Mouse (Mus musculus): ENCODE measurements around the gene Gm49373. TPM values are rescaled to one million over a fixed set of nuclear protein-coding genes. Genes with fewer than 3 reads are reported as not detected.

The Gm49373 gene
- total RNA-seq (2023), result 1 to 10 TPM; 2.0 to 2.3 TPM

DNA sequence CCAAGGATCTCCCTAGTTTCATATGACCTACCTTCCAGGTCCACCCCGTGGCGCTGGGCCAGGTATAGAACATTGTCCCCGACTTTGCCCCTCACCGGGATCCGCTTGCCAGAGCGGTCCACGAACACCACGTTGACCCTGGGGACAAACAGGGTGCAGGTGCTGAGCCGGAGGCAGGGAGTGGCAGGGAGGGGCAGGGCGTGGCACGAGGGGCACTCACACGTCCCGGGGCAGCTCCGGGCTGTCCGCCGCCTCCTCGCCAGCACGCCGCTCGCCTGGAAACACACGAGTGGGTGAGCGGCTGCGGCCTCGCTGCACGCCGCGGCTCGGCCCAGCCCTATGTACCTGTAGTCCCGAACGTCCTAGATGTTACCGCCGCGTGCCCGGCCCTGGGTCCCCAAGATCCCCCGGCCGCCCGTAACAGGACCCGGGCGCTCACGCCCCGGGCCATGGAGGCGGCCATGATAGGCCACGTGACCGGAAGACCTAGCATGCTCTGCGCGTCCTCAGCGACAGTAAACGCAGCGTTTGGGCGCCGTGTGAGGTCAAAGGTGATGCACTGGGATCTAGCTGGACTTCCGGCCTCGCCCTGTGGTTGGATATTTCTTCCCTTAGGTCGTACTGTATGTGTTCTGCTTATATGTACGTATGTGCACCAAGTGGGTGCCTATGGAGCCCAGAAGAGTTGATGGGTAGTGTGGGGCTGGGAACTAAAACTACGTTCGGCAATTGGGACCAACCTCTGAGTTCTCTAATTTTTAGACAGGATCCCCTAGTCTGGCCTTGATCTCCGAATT lies at the start of gene Gm49373, which contains the start of gene Fdx1l:
TSS of gene Gm49373 (minus strand) at position 53 of the 797 bp plus-strand sequence.
TSS of gene Fdx1l (minus strand) at position 571 of the 797 bp plus-strand sequence.

DNA sequence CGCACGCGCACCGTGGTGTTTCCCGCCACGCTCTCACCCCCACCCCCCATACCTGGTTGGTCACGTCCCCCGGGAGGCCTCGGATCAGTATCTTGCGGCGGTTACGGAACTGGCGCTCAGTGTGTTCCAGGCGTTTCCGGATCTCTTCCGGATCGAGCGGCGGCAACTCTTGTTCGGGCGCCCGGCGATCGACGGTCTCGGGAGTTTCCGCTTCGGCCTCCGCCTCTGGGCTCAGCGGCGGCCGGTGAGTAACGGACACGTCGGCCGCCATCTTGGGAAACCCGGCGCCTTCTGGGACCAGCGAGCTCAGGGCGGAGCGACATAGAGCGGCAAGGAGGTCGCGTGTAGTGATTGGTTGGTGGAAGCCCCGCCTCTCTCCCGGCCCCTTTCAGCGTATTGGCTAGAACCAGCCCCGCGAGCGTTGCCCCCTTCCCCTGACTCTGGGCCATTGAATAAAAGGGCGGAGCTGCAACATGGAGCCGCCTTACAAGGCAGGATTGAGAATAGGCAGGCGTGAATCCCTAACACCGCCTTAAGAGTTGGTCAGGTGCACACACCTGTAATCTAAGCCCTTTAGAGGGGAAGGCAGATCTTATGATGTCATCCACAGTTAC lies 18.9 kb upstream of the Gm49373 start, which contains the start of the genes Gm38431 and Raver1:
TSS of gene Gm38431 (minus strand) at position 291 of the 614 bp plus-strand sequence.
TSS of gene Raver1 (minus strand) at position 302 of the 614 bp plus-strand sequence.

GRCm38 (mm10) chr9:21067006-21067684 lies 5.8 kb downstream of the Gm49373 start, which contains the start of gene Zglp1:
Gene Zglp1, minus strand, starts transcription at chr9:21067093.

GRCm38 (mm10) chr9:21031896-21032351 lies 41.0 kb downstream of the Gm49373 start, which contains the start of gene Icam5:
Gene Icam5, plus strand, starts transcription at chr9:21032073.

GRCm38 (mm10) chr9:21029291-21030054 lies 43.4 kb downstream of the Gm49373 start, which contains the start of gene Icam4:
Gene Icam4, plus strand, starts transcription at chr9:21029373.

DNA sequence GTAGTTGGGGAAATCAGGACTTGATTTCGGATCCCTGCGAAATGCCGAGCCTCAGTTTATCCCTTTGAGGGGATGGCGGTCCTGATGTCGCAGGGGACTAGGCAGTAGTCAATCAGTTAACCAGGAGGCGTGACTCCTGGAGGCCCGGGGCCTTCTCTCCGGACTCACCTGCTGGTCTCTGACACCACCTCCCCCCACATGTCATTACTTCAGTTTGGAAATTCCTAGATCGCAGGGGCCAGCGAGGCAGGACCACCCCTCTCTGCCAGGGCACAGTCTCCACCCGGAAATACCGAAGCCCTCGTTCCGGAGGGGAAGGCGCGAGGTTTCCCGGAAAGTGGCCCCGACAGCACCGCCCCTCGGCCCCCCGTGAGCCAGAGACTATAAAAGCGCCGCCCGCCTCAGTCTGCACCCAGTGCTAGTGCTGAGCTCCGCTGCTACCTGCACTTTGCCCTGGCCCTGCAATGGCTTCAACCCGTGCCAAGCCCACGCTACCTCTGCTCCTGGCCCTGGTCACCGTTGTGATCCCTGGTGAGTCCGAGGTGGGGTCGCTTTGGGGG lies 57.2 kb downstream of the Gm49373 start, which contains the start of gene Icam1:
TSS of gene Icam1 (plus strand) at position 415 of the 560 bp plus-strand sequence.

Other genes with a start within 250 kb of the Gm49373 start
- 10 to 100 TPM; 46.3 to 59.5 TPM for gene A230050P20Rik, start 204.5 kb downstream of the Gm49373 start, total RNA-seq (2023)
- 1 to 10 TPM in 1 of 2 experiments, under 1 TPM in 1; 0.71 to 1.0 TPM for gene Angptl6, start 193.4 kb downstream of the Gm49373 start, total RNA-seq (2023)
- gene Ppan, start 184.9 kb downstream of the Gm49373 start, total RNA-seq (2023), result 100 to 1,000 TPM; 123 to 133 TPM
- gene Eif3g, start 174.5 kb downstream of the Gm49373 start, total RNA-seq (2023), result 100 to 1,000 TPM; 184 to 200 TPM
- gene Dnmt1, start 113.2 kb downstream of the Gm49373 start, total RNA-seq (2023), result 10 to 100 TPM; 76.1 to 83.9 TPM
- 1 to 10 TPM; 2.5 to 3.1 TPM for gene S1pr2, start 96.3 kb downstream of the Gm49373 start, total RNA-seq (2023)
- gene Mrpl4, start 70.4 kb downstream of the Gm49373 start, total RNA-seq (2023), result 10 to 100 TPM; 54.8 to 56.5 TPM
- gene Icam1, start 57.1 kb downstream of the Gm49373 start, total RNA-seq (2023), result 10 to 100 TPM; 58.0 TPM
- under 1 TPM in 1 of 2 experiments, not detected in 1; 0.73 TPM for gene Icam4, start 43.7 kb downstream of the Gm49373 start, total RNA-seq (2023)
- gene Icam5, start 41.0 kb downstream of the Gm49373 start, total RNA-seq (2023), result under 1 TPM; 0.18 to 0.29 TPM
- gene Zglp1, start 6.0 kb downstream of the Gm49373 start, total RNA-seq (2023), result 1 to 10 TPM in 1 of 2 experiments, not detected in 1; 2.0 TPM
- gene Fdx1l, start 518 bp upstream of the Gm49373 start, total RNA-seq (2023), result 10 to 100 TPM; 27.0 to 29.9 TPM
- gene Gm38431, start 18.9 kb upstream of the Gm49373 start, total RNA-seq (2023), result 10 to 100 TPM in 1 of 2 experiments, 1 to 10 TPM in 1; 7.7 to 10.6 TPM
- gene Raver1, start 18.9 kb upstream of the Gm49373 start, total RNA-seq (2023), result 100 to 1,000 TPM; 109 to 117 TPM
- 10 to 100 TPM; 64.0 to 68.8 TPM for gene Tyk2, start 58.1 kb upstream of the Gm49373 start, total RNA-seq (2023)
- 100 to 1,000 TPM; 103 to 110 TPM for gene Cdc37, start 76.9 kb upstream of the Gm49373 start, total RNA-seq (2023)
- gene Pde4a, start 92.6 kb upstream of the Gm49373 start, total RNA-seq (2023), result 10 to 100 TPM; 10.2 to 10.4 TPM
- gene Keap1, start 166.3 kb upstream of the Gm49373 start, total RNA-seq (2023), result 10 to 100 TPM; 30.9 to 43.4 TPM
- under 1 TPM; 0.30 to 0.35 TPM for gene S1pr5, start 175.3 kb upstream of the Gm49373 start, total RNA-seq (2023)
- 10 to 100 TPM; 55.8 to 57.5 TPM for gene Atg4d, start 192.2 kb upstream of the Gm49373 start, total RNA-seq (2023)
- gene Kri1, start 214.9 kb upstream of the Gm49373 start, total RNA-seq (2023), result 100 to 1,000 TPM; 151 to 153 TPM
- 10 to 100 TPM; 28.0 to 33.7 TPM for gene Cdkn2d, start 218.3 kb upstream of the Gm49373 start, total RNA-seq (2023)
- 1 to 10 TPM; 2.7 to 2.9 TPM for gene Ap1m2, start 239.2 kb upstream of the Gm49373 start, total RNA-seq (2023)
- 100 to 1,000 TPM; 368 to 370 TPM for gene Slc44a2, start 247.6 kb upstream of the Gm49373 start, total RNA-seq (2023)